Mouse (Mus musculus): Measurements from ENCODE around the gene Fgf15.

DNA sequence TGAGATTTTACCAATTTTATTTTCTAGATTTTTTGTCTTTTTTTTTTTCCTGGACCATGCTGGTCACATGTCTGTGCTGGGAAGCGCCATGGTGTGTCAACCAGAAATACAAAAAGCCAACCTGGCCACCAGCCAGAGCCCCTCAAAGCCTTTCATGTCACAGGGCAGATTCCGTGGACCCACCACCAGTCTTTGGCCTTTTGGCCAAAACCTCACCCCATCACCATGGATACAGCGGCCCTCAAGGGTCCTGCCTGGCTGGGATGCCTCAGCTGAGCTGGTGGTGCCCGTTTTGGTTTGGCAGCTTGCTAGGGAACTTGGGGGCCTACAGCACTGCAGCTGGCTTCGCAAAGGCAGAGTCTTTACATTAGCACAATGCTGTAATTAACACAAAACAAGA lies 33.6 kb downstream of the Fgf15 start:
- no peak for TF ChIP-seq POLR2A (IDR thresholded peaks at IDR 0.05; ENCODE audit: low read depth, low read length)
- no peak for TF ChIP-seq CTCF (IDR thresholded peaks at IDR 0.05; ENCODE audit: extremely low read depth, insufficient read length, insufficient replicate concordance, low read depth, low read length)
